Mouse (Mus musculus) C2C12 (cell line): ENCODE measurements at regions not wholly inside any gene's neighbourhood (a gene's known extent, or its start where the extent isn't known, plus 50 kb on each side); places are given as distances from the start of the nearest gene placed in this dataset.
"Not testable (repeated sequence)": the region's sequence is repeated elsewhere in the genome, so short reads cannot be mapped to it uniquely, and the experiment has no call there.

Source experiments
- H3K27me3 ChIP-seq: one replicate; pipeline ENCODE4 v1.6.1; 2011; ENCODE audit not compliant: control insufficient read depth, insufficient read depth, insufficient read length
- H3K36me3 ChIP-seq: one replicate; pipeline ENCODE4 v1.6.1; 2011; ENCODE audit not compliant: control insufficient read depth, insufficient read depth
- H3K4me3 ChIP-seq: one replicate; pipeline ENCODE4 v1.5.1; 2011; ENCODE audit warnings: mild to moderate bottlenecking, control low read depth; ENCODE audit not compliant: poor library complexity, insufficient read depth, severe bottlenecking
- H3K79me2 ChIP-seq: one replicate; pipeline ENCODE4 v1.6.1; 2011; ENCODE audit not compliant: control insufficient read depth, insufficient read depth
- H3K79me3 ChIP-seq: one replicate; pipeline ENCODE4 v1.6.1; 2011; ENCODE audit warnings: low read depth, control low read depth
- H3ac ChIP-seq: one replicate; pipeline ENCODE3; 2011; ENCODE audit warnings: low read depth; ENCODE audit not compliant: control insufficient read depth, insufficient read length
- CEBPB ChIP-seq: IDR thresholded peaks from one replicate; pipeline ENCODE4 v1.6.1; 2011; ENCODE audit warnings: low read depth, mild to moderate bottlenecking, control low read depth, moderate library complexity
- CTCF ChIP-seq: IDR thresholded peaks from one replicate; pipeline ENCODE4 v1.5.1; 2011; ENCODE audit not compliant: control insufficient read depth, insufficient read depth, insufficient read length
- FOSL1 ChIP-seq: IDR thresholded peaks from one replicate; pipeline ENCODE4 v1.8.0; 2011; ENCODE audit warnings: mild to moderate bottlenecking, low read length; ENCODE audit not compliant: poor library complexity, insufficient read depth, severe bottlenecking
- MAX ChIP-seq: IDR thresholded peaks from one replicate; pipeline ENCODE4 v1.6.1; 2011; ENCODE audit warnings: mild to moderate bottlenecking, control low read depth
- MYOD1 ChIP-seq: IDR thresholded peaks from one replicate; pipeline ENCODE4 v1.6.1; 2011; ENCODE audit warnings: low read depth; ENCODE audit not compliant: control insufficient read depth, insufficient read length
- MYOG ChIP-seq: IDR thresholded peaks from one replicate; pipeline ENCODE4 v1.6.1; 2011; ENCODE audit not compliant: control insufficient read depth, insufficient read length; ENCODE audit errors: extremely low read depth
- USF1 ChIP-seq: IDR thresholded peaks from one replicate; pipeline ENCODE4 v1.6.1; 2011; ENCODE audit warnings: low read depth, mild to moderate bottlenecking, control low read depth, moderate library complexity

GRCm38 (mm10) chr7:64022711-64023468 lies 84.2 kb upstream of the Klf13 start:
- no peaks in the 10 kb centered on the region for H3K36me3 ChIP-seq
- no peaks in the 10 kb centered on the region for H3K79me2 ChIP-seq
- no peaks in the 10 kb centered on the region for H3K79me3 ChIP-seq
- H3K27me3 ChIP-seq: no peaks in the 10 kb centered on the region
- TF ChIP-seq MYOG: no peak
- peak; percentile 62 for TF ChIP-seq USF1
- no peak overlapping the region for H3K4me3 ChIP-seq
- no peak overlapping the region for H3ac ChIP-seq

- no peak overlapping the region for H3K4me3 ChIP-seq
- H3ac ChIP-seq: no peak overlapping the region
- H3K79me2 ChIP-seq: no peaks in the 10 kb centered on the region
- H3K36me3 ChIP-seq: no peaks in the 10 kb centered on the region
- no peaks in the 10 kb centered on the region for H3K27me3 ChIP-seq
- no peak for TF ChIP-seq CTCF
- TF ChIP-seq CEBPB: no peak
- no peak for TF ChIP-seq MYOD1
- no peak for TF ChIP-seq MYOG
- no peak for TF ChIP-seq MAX
- TF ChIP-seq USF1: no peak
- TF ChIP-seq FOSL1: no peak
- H3K79me3 ChIP-seq: no peaks in the 10 kb centered on the region
Measured at GRCm38 (mm10) chr7:64021241-64022108, 82.8 kb upstream of the Klf13 start.

GRCm38 (mm10) chr7:64018107-64018506 lies 79.4 kb upstream of the Klf13 start:
- TF ChIP-seq CEBPB: no peak
- TF ChIP-seq CTCF: no peak
- TF ChIP-seq MYOD1: no peak
- TF ChIP-seq USF1: no peak
- TF ChIP-seq FOSL1: no peak
- TF ChIP-seq MAX: no peak
- TF ChIP-seq MYOG: no peak
- Histone ChIP-seq H3K27me3 (no peaks in the 10 kb centered on the region), H3K4me3 (no peak overlapping the region), H3K36me3 (no peaks in the 10 kb centered on the region), H3ac (no peak overlapping the region), H3K79me3 (no peaks in the 10 kb centered on the region), H3K79me2 (no peaks in the 10 kb centered on the region)

- Histone ChIP-seq H3K27me3 (no peaks in the 10 kb centered on the region), H3K79me2 (no peaks in the 10 kb centered on the region), H3K4me3 (no peak overlapping the region), H3K36me3 (no peaks in the 10 kb centered on the region), H3ac (no peak overlapping the region), H3K79me3 (no peaks in the 10 kb centered on the region)
- TF ChIP-seq FOSL1 (no peak), CTCF (no peak), USF1 (no peak), MYOD1 (no peak), MAX (no peak), MYOG (no peak), CEBPB (no peak)
Measured at GRCm38 (mm10) chr7:64016874-64017273, 78.2 kb upstream of the Klf13 start.

GRCm38 (mm10) chr7:64015136-64015535 lies 76.4 kb upstream of the Klf13 start:
- H3K4me3 ChIP-seq, H3K27me3 ChIP-seq, H3K36me3 ChIP-seq, H3K79me2 ChIP-seq, H3ac ChIP-seq, H3K79me3 ChIP-seq: not testable (repeated sequence)

- Histone ChIP-seq H3K36me3 (no peaks in the 10 kb centered on the region), H3K79me2 (no peaks in the 10 kb centered on the region), H3ac (no peak overlapping the region), H3K79me3 (no peaks in the 10 kb centered on the region), H3K4me3 (no peak overlapping the region), H3K27me3 (no peaks in the 10 kb centered on the region)
- TF ChIP-seq MAX (no peak), MYOD1 (no peak), FOSL1 (no peak), USF1 (no peak), CEBPB (no peak), CTCF (no peak), MYOG (no peak)
Measured at GRCm38 (mm10) chr7:64014227-64014626, 75.5 kb upstream of the Klf13 start.
